Mouse (Mus musculus): Measurements from ENCODE around the gene Asb10. TPM values are rescaled to one million over a fixed set of nuclear protein-coding genes. Genes with fewer than 3 reads are reported as not detected.
"Not testable (repeated sequence)": the region's sequence is repeated elsewhere in the genome, so short reads cannot be mapped to it uniquely, and the experiment has no call there.

Asb10 gene
- polyA plus RNA-seq, 1 experiment from 2014 or later: 0.30 TPM

GRCm38 (mm10) chr5:24576801-24577182 lies 36.0 kb upstream of the Asb10 start:
- Histone ChIP-seq H3K4me1 (replicated peaks; ENCODE audit: control insufficient read depth, insufficient read depth, low read length) (peaks cover 9% of the 10 kb centered on the region), H3K9ac (ENCODE audit: low read depth, low read length) (peak overlapping the region; percentile 81), H3K4me3 (ENCODE audit: low read depth, low read length) (peak overlapping the region; percentile 72), H3K36me3 (ENCODE audit: control insufficient read depth, insufficient read depth, low read length) (peaks cover 25% of the 10 kb centered on the region), H3K9me3 (ENCODE audit: control insufficient read depth, low read length) (no peaks in the 10 kb centered on the region), H3K27ac (ENCODE audit: low read depth, low read length) (peak overlapping the region; percentile 44; the same call in 1 of the 2 replicates), H3K27me3 (replicated peaks; ENCODE audit: control insufficient read depth, insufficient read depth, low read length) (no peaks in the 10 kb centered on the region), H3K4me2 (peak overlapping the region; percentile 77)
- under 1% methylated on average over 32 of the region's 32 CpGs for WGBS
- ATAC-seq (replicated peaks; ENCODE audit: low FRiP score) (peak; percentile 40; the same call in 1 of the 2 replicates), DNase-seq (ENCODE audit: low spot score) (no peak)

GRCm38 (mm10) chr5:24575948-24576347 lies 35.2 kb upstream of the Asb10 start:
- ATAC-seq (replicated peaks; ENCODE audit: low FRiP score) (no peak), DNase-seq (ENCODE audit: low spot score) (no peak)
- Histone ChIP-seq H3K9ac (ENCODE audit: low read depth, low read length) (peak overlapping the region; percentile 81; the same call in 1 of the 2 replicates), H3K27me3 (replicated peaks; ENCODE audit: control insufficient read depth, insufficient read depth, low read length) (no peaks in the 10 kb centered on the region), H3K4me2 (peak overlapping the region; percentile 77), H3K27ac (ENCODE audit: low read depth, low read length) (no peak overlapping the region), H3K4me1 (replicated peaks; ENCODE audit: control insufficient read depth, insufficient read depth, low read length) (peaks cover 9% of the 10 kb centered on the region), H3K9me3 (ENCODE audit: control insufficient read depth, low read length) (no peaks in the 10 kb centered on the region), H3K36me3 (ENCODE audit: control insufficient read depth, insufficient read depth, low read length) (peaks cover 26% of the 10 kb centered on the region), H3K4me3 (ENCODE audit: low read depth, low read length) (peak overlapping the region; percentile 72)
- 86% methylated on average over 1 of the region's 1 CpGs for WGBS

- H3K9ac ChIP-seq (ENCODE audit: low read depth, low read length): no peak within 1 kb of the TSS
- no peaks in the 10 kb centered on the region for H3K36me3 ChIP-seq (ENCODE audit: control insufficient read depth, insufficient read depth, low read length)
- DNase-seq (ENCODE audit: low spot score) (no peak), ATAC-seq (replicated peaks; ENCODE audit: low FRiP score) (no peak)
- H3K4me1 ChIP-seq (replicated peaks; ENCODE audit: control insufficient read depth, insufficient read depth, low read length): no peaks in the 10 kb centered on the region
- peaks cover 9% of the 10 kb centered on the region for H3K27me3 ChIP-seq (replicated peaks; ENCODE audit: control insufficient read depth, insufficient read depth, low read length)
- no peaks in the 10 kb centered on the region for H3K9me3 ChIP-seq (ENCODE audit: control insufficient read depth, low read length)
- H3K4me3 ChIP-seq (ENCODE audit: low read depth, low read length): no peak within 1 kb of the TSS
- H3K27ac ChIP-seq (ENCODE audit: low read depth, low read length): no peak within 1 kb of the TSS
- 54% methylated on average over 2 of the region's 2 CpGs for WGBS
- H3K4me2 ChIP-seq: no peak within 1 kb of the TSS
These were observed 15.9 kb upstream of the Asb10 start, which contains the start of gene 4931409K22Rik for GRCm38 (mm10) chr5:24556709-24557108. 4931409K22Rik (minus strand) TSS chr5:24556809.

- peaks cover 21% of the 10 kb centered on the region for H3K27me3 ChIP-seq (replicated peaks; ENCODE audit: control insufficient read depth, insufficient read depth, low read length)
- H3K4me1 ChIP-seq (replicated peaks; ENCODE audit: control insufficient read depth, insufficient read depth, low read length); H3K9ac ChIP-seq (ENCODE audit: low read depth, low read length); H3K9me3 ChIP-seq (ENCODE audit: control insufficient read depth, low read length); H3K4me2 ChIP-seq; H3K36me3 ChIP-seq (ENCODE audit: control insufficient read depth, insufficient read depth, low read length); DNase-seq (ENCODE audit: low spot score); ATAC-seq (replicated peaks; ENCODE audit: low FRiP score); H3K4me3 ChIP-seq (ENCODE audit: low read depth, low read length); H3K27ac ChIP-seq (ENCODE audit: low read depth, low read length): not testable (repeated sequence)
- WGBS: 89% methylated on average over 7 of the region's 7 CpGs
These were observed 14.6 kb upstream of the Asb10 start for GRCm38 (mm10) chr5:24555335-24555734.

GRCm38 (mm10) chr5:24553621-24554244 lies 13.0 kb upstream of the Asb10 start:
- Histone ChIP-seq H3K4me2 (no peak overlapping the region), H3K36me3 (ENCODE audit: control insufficient read depth, insufficient read depth, low read length) (no peaks in the 10 kb centered on the region), H3K27me3 (replicated peaks; ENCODE audit: control insufficient read depth, insufficient read depth, low read length) (peaks cover 28% of the 10 kb centered on the region), H3K9me3 (ENCODE audit: control insufficient read depth, low read length) (no peaks in the 10 kb centered on the region), H3K4me3 (ENCODE audit: low read depth, low read length) (no peak overlapping the region), H3K9ac (ENCODE audit: low read depth, low read length) (no peak overlapping the region), H3K27ac (ENCODE audit: low read depth, low read length) (no peak overlapping the region), H3K4me1 (replicated peaks; ENCODE audit: control insufficient read depth, insufficient read depth, low read length) (no peaks in the 10 kb centered on the region)
- ATAC-seq (replicated peaks; ENCODE audit: low FRiP score) (no peak), DNase-seq (ENCODE audit: low spot score) (no peak)
- 56% methylated on average over 5 of the region's 5 CpGs for WGBS

- no peak for ATAC-seq (replicated peaks; ENCODE audit: low FRiP score)
These were observed 10.5 kb upstream of the Asb10 start for GRCm38 (mm10) chr5:24551317-24551688.

GRCm38 (mm10) chr5:24550598-24551316 lies 10.0 kb upstream of the Asb10 start:
- Histone ChIP-seq H3K27me3 (replicated peaks; ENCODE audit: control insufficient read depth, insufficient read depth, low read length) (peaks cover 28% of the 10 kb centered on the region), H3K9me3 (ENCODE audit: control insufficient read depth, low read length) (no peaks in the 10 kb centered on the region), H3K4me1 (replicated peaks; ENCODE audit: control insufficient read depth, insufficient read depth, low read length) (no peaks in the 10 kb centered on the region), H3K36me3 (ENCODE audit: control insufficient read depth, insufficient read depth, low read length) (no peaks in the 10 kb centered on the region), H3K4me2 (peak overlapping the region; percentile 24; the same call in 1 of the 2 replicates), H3K27ac (ENCODE audit: low read depth, low read length) (no peak overlapping the region), H3K4me3 (ENCODE audit: low read depth, low read length) (no peak overlapping the region), H3K9ac (ENCODE audit: low read depth, low read length) (no peak overlapping the region)
- DNase-seq (ENCODE audit: low spot score) (no peak), ATAC-seq (replicated peaks; ENCODE audit: low FRiP score) (no peak)
- WGBS: 27% methylated on average over 26 of the region's 26 CpGs

More at GRCm38 (mm10) chr5:24551317-24551688, 10.5 kb upstream of the Asb10 start:
- Histone ChIP-seq H3K9ac (ENCODE audit: low read depth, low read length) (no peak overlapping the region), H3K9me3 (ENCODE audit: control insufficient read depth, low read length) (no peaks in the 10 kb centered on the region), H3K4me2 (peak overlapping the region; percentile 24; the same call in 1 of the 2 replicates), H3K36me3 (ENCODE audit: control insufficient read depth, insufficient read depth, low read length) (no peaks in the 10 kb centered on the region), H3K4me3 (ENCODE audit: low read depth, low read length) (no peak overlapping the region), H3K27me3 (replicated peaks; ENCODE audit: control insufficient read depth, insufficient read depth, low read length) (peaks cover 28% of the 10 kb centered on the region), H3K4me1 (replicated peaks; ENCODE audit: control insufficient read depth, insufficient read depth, low read length) (no peaks in the 10 kb centered on the region), H3K27ac (ENCODE audit: low read depth, low read length) (no peak overlapping the region)
- WGBS: 35% methylated on average over 2 of the region's 2 CpGs
- DNase-seq (ENCODE audit: low spot score): no peak

- no peak for DNase-seq (ENCODE audit: low spot score)
- peaks cover 8% of the 10 kb centered on the region; the same call in 1 of the 2 replicates for H3K4me1 ChIP-seq (replicated peaks; ENCODE audit: control insufficient read depth, insufficient read depth, low read length)
- peaks cover 14% of the 10 kb centered on the region for H3K27me3 ChIP-seq (replicated peaks; ENCODE audit: control insufficient read depth, insufficient read depth, low read length)
- WGBS: 67% methylated on average over 7 of the region's 7 CpGs
- H3K9me3 ChIP-seq (ENCODE audit: control insufficient read depth, low read length): no peaks in the 10 kb centered on the region
- H3K4me2 ChIP-seq: no peak overlapping the region
- H3K36me3 ChIP-seq (ENCODE audit: control insufficient read depth, insufficient read depth, low read length): no peaks in the 10 kb centered on the region
- no peak overlapping the region for H3K27ac ChIP-seq (ENCODE audit: low read depth, low read length)
- H3K9ac ChIP-seq (ENCODE audit: low read depth, low read length): no peak overlapping the region
- ATAC-seq (replicated peaks; ENCODE audit: low FRiP score): no peak
- no peak overlapping the region for H3K4me3 ChIP-seq (ENCODE audit: low read depth, low read length)
These were observed 1.9 kb upstream of the Asb10 start for GRCm38 (mm10) chr5:24542643-24543042.
